Mouse (Mus musculus) ES-Bruce4 (cell line): ENCODE measurements around the gene Arhgap15.

Experiments
- CTCF ChIP-seq: IDR thresholded peaks from one replicate; pipeline ENCODE4 v1.8.1; 2011; ENCODE audit warnings: low read depth, low read length
- EP300 ChIP-seq: IDR thresholded peaks from 2 replicates; pipeline ENCODE4 v1.6.1; 2011; ENCODE audit warnings: low read depth, low read length; ENCODE audit not compliant: insufficient read depth
- POLR2A ChIP-seq: IDR thresholded peaks from one replicate; pipeline ENCODE4 v1.8.1; 2011; ENCODE audit warnings: low read length; ENCODE audit not compliant: insufficient read depth

- no peak for TF ChIP-seq POLR2A
- TF ChIP-seq CTCF: no peak
- no peak for TF ChIP-seq EP300
Measured at GRCm38 (mm10) chr2:43766200-43766599, 17.6 kb downstream of the Arhgap15 start.
